Mouse (Mus musculus): ENCODE measurements around the gene Rcl1.

GRCm38 (mm10) chr19:29092194-29092593 is 9.0 kb upstream of the Rcl1 start:
- TF ChIP-seq CTCF (conservative IDR thresholded peaks at IDR 0.05 in 1 of 2, IDR thresholded peaks at IDR 0.05 in 1 of 2; ENCODE audit: low read depth in 2 of 2, low read length in 2 of 2) = no peak
- TF ChIP-seq ZC3H11A (IDR thresholded peaks at IDR 0.05; ENCODE audit: low read depth, low read length) = no peak
- TF ChIP-seq EP300 (IDR thresholded peaks at IDR 0.05; ENCODE audit: low read length) = no peak
- TF ChIP-seq POLR2A (IDR thresholded peaks at IDR 0.05; ENCODE audit: low read depth, low read length) = no peak

Data from CH12.LX (cell line).